Mouse (Mus musculus): ENCODE data around the gene Usp11.

DNA sequence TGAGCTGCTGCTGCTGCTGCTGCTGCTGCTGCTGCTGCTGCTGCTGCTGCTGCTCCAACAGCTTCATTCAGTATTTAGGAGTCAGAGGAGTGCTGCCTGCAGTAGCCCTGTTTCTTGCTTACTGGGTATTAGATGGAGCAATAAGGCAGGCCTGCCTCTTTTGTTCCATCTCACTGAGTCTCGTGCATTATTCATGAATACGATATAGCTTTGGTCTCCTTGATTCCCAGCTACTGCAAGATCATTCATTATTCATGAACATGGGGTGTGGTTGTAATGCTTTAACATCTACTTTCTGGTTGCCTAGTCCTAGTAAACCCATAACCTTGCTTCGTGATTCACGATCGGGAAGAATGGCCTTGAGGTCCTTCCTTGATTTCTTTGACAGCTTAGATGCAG lies 41.4 kb upstream of the Usp11 start:
- TF ChIP-seq HCFC1 (IDR thresholded peaks at IDR 0.05; ENCODE audit: borderline replicate concordance, insufficient read depth, low read length) (no peak), ZC3H11A (IDR thresholded peaks at IDR 0.05; ENCODE audit: borderline replicate concordance, low read depth, low read length) (no peak)

All from ES-E14 (cell line).